Mouse (Mus musculus): ENCODE measurements around the gene Tpd52l2. TPM values are rescaled to one million over a fixed set of nuclear protein-coding genes. Genes with fewer than 3 reads are reported as not detected.

Gene Tpd52l2
- total RNA-seq, 2 experiments from 2014 or later, result 62.9 to 67.7 TPM

DNA sequence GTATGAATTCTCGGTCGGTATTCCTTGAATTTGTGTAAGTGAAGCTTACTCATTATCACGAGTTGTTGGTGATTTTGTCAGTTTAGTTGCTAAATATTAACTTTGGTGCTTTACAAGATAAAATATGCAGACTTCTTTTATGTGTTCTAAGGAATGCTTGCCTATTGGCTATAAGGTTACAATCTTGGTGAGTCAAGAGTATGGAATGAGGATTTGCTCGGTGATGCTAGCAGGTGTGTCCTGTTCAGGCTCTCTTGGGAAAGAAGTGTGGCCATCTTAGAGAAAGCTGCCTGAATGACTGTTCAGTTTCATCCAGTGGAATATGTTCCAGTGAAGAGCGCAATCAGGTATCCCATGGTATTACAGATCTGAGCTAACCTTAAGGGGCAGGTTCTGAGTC is 28.6 kb downstream of the Tpd52l2 start:
- intact Hi-C loops (cut with DNase I), result loop anchor here (2.0 kb wide), 1 partner anchor 43 kb away; no protein-coding TSS in a partner anchor
- no peak for DNase-seq

DNA sequence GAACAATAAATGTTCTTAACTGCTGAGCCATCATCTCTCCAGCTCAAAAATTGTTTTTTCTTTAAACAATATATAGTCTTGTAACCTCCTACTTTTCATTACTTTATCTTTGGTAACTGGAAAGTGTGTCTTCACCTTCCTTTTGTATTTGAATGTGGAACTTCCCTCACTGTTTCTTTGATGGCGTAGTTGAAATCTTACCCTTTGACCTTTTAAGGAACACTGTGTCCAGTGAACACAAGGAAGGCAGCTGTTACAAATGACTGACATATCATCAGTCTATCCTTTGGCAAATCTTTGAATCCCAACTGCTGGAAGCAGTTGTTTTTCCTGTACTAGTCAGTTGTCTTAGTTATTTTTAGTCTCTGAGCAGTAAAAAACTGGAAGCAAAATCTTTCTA is 32.1 kb downstream of the Tpd52l2 start:
- intact Hi-C loops (cut with DNase I), result no loop called here

GRCm38 (mm10) chr2:181532589-181532988 is 35.6 kb downstream of the Tpd52l2 start:
- intact Hi-C loops (cut with DNase I), result no loop called here
- no peak for DNase-seq

More for the DNA sequence above, 32.1 kb downstream of the Tpd52l2 start:
- DNase-seq, result no peak

- intact Hi-C loops (cut with DNase I), result no loop called here
- no peak for DNase-seq
Measured at GRCm38 (mm10) chr2:181536410-181536809, 39.5 kb downstream of the Tpd52l2 start.

- intact Hi-C loops (cut with DNase I), result no loop called here
- DNase-seq, result peak; percentile 10 to 34
Measured at GRCm38 (mm10) chr2:181537444-181538047, 40.6 kb downstream of the Tpd52l2 start.

DNA sequence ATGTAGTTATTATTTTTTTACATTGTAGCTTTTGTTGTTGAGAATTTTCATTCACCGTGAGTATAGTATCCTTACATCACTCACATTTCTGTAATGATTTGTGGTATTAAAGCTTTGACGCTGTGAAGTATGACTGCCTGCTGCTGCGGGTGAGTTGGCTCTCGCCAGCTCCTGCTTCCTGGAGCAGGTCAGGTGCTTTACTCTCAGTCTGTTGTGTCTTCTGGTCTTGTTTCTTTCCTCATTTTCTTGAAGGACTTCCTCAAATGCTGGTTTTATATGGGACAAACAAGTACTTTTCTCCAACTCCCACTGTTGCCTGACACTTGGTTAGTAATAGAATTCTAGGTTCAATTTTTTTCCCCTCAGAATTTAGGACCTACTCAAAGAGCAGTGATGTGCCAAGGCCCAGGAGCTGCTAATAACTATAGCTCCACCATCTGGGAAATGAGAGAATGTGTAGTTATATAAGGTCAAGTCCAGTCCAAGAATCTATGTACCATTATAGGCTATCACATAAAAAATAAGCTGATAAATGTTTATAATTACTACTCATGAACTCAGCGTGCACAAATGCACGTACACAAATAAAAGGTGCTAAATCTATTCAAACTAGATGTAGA is 44.9 kb downstream of the Tpd52l2 start:
- intact Hi-C loops (cut with DNase I), result no loop called here

DNA sequence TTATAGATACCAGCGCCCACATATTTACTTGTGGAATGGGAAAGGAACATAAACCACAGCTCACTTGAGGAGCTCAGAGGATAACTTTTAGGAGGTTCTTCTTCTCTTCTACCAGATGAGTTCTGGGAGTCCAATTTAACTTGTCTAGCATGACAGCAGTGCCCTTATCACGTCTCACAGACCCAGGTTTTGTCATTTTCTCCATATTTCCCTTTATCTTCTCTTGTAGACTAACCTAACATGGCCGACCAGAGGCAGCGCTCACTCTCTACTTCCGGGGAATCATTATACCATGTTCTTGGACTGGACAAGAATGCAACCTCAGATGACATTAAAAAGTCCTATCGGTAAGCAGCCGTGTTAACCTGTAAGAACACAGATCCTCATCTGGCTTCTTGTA is 49.2 kb downstream of the Tpd52l2 start:
- DNase-seq, result no peak
- intact Hi-C loops (cut with DNase I), result no loop called here

More for the DNA sequence above, 44.9 kb downstream of the Tpd52l2 start:
- DNase-seq, result no peak

- DNase-seq, result no peak
Measured at GRCm38 (mm10) chr2:181548227-181548626, 51.3 kb downstream of the Tpd52l2 start.

GRCm38 (mm10) chr2:181548682-181549081 is 51.7 kb downstream of the Tpd52l2 start:
- intact Hi-C loops (cut with DNase I), result no loop called here
- no peak for DNase-seq

More at GRCm38 (mm10) chr2:181548227-181548626, 51.3 kb downstream of the Tpd52l2 start:
- intact Hi-C loops (cut with DNase I), result no loop called here

- no peak for DNase-seq
- intact Hi-C loops (cut with DNase I), result no loop called here
Measured at GRCm38 (mm10) chr2:181550233-181550632, 53.3 kb downstream of the Tpd52l2 start.

- intact Hi-C loops (cut with DNase I), result no loop called here
- no peak for DNase-seq
Measured at GRCm38 (mm10) chr2:181553772-181554171, 56.8 kb downstream of the Tpd52l2 start.

DNA sequence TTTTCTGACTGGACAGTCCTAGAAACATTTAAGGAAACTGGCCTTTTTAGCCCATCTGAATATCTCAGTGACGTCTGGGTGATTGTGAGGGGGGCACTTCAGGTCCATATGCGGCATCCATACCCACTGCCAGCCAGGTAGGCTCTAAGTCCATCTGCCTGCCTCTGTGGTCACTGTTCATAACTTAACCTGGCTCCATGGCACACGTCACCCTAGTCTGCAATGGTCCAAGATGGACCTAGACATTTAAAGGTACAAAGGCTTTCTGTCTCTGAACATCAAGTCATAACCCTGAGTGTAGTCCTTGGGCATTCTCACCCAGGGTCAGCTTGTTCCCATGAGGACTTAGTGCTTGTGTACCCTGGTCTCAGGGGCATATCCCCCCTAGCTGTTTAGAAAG is 70.4 kb downstream of the Tpd52l2 start:
- no peak for DNase-seq
- intact Hi-C loops (cut with DNase I), result no loop called here

Other genes starting within 250 kb of the Tpd52l2 start
- gene Gmeb2, start 209.1 kb upstream of the Tpd52l2 start, total RNA-seq (2021), result 1 to 10 TPM; 9.0 to 9.6 TPM
- gene Stmn3, start 182.6 kb upstream of the Tpd52l2 start, total RNA-seq (2021), result under 1 TPM; 0.38 to 0.53 TPM
- gene Rtel1, start 177.4 kb upstream of the Tpd52l2 start, total RNA-seq (2021), result 10 to 100 TPM in 1 of 2 experiments, 1 to 10 TPM in 1; 9.3 to 10.1 TPM
- 10 to 100 TPM; 17.6 to 22.3 TPM for gene Zgpat, start 132.2 kb upstream of the Tpd52l2 start, total RNA-seq (2021)
- 10 to 100 TPM; 52.2 to 55.4 TPM for gene Arfrp1, start 131.7 kb upstream of the Tpd52l2 start, total RNA-seq (2021)
- gene Lime1, start 117.1 kb upstream of the Tpd52l2 start, total RNA-seq (2021), result 1 to 10 TPM; 5.1 to 6.7 TPM
- 10 to 100 TPM; 12.4 to 12.9 TPM for gene Zbtb46, start 37.7 kb upstream of the Tpd52l2 start, total RNA-seq (2021)
- not detected for gene Abhd16b, start 3.9 kb upstream of the Tpd52l2 start, total RNA-seq (2021)
- 10 to 100 TPM; 58.4 to 68.6 TPM for gene Dnajc5, start 23.3 kb downstream of the Tpd52l2 start, total RNA-seq (2021)
- 10 to 100 TPM; 36.6 to 47.4 TPM for gene Uckl1, start 87.8 kb downstream of the Tpd52l2 start, total RNA-seq (2021)
- 10 to 100 TPM; 36.0 to 38.3 TPM for gene Prpf6, start 94.7 kb downstream of the Tpd52l2 start, total RNA-seq (2021)
- 10 to 100 TPM; 16.6 to 18.0 TPM for gene Zfp512b, start 95.7 kb downstream of the Tpd52l2 start, total RNA-seq (2021)
- gene Samd10, start 102.1 kb downstream of the Tpd52l2 start, total RNA-seq (2021), result 1 to 10 TPM; 2.3 to 2.4 TPM
- gene Gm29797, start 159.9 kb downstream of the Tpd52l2 start, total RNA-seq (2021), result not detected
- 10 to 100 TPM; 34.4 to 64.4 TPM for gene Sox18, start 174.5 kb downstream of the Tpd52l2 start, total RNA-seq (2021)
- 1 to 10 TPM; 6.1 to 7.3 TPM for gene Tcea2, start 183.2 kb downstream of the Tpd52l2 start, total RNA-seq (2021)
- 1 to 10 TPM; 5.7 to 7.2 TPM for gene Rgs19, start 196.8 kb downstream of the Tpd52l2 start, total RNA-seq (2021)
- not detected for gene Lkaaear1, start 201.3 kb downstream of the Tpd52l2 start, total RNA-seq (2021)
- gene Oprl1, start 217.9 kb downstream of the Tpd52l2 start, total RNA-seq (2021), result not detected